Mouse (Mus musculus): Measurements from ENCODE around the gene Ifi35.
"Not testable (repeated sequence)": the region's sequence is repeated elsewhere in the genome, so short reads cannot be mapped to it uniquely, and the experiment has no call there.

Ifi35 gene

GRCm38 (mm10) chr11:101448274-101448746, at the start of gene Ifi35:
Gene Ifi35 (plus strand): TSS chr11:101448407.
- peak; percentile 81 for DNase-seq (ENCODE audit: low read depth, low spot score)

GRCm38 (mm10) chr11:101415306-101415705, 32.9 kb upstream of the Ifi35 start:
- DNase-seq (ENCODE audit: low read depth, low spot score), result no peak

- DNase-seq (ENCODE audit: low read depth, low spot score), result no peak
Measured at GRCm38 (mm10) chr11:101416433-101417100, 31.6 kb upstream of the Ifi35 start.

- peak; percentile 62 for DNase-seq (ENCODE audit: low read depth, low spot score)
Measured at GRCm38 (mm10) chr11:101417101-101417855, 30.9 kb upstream of the Ifi35 start, which contains the start of gene Aarsd1. Gene Aarsd1 (minus strand): TSS chr11:101417615.

GRCm38 (mm10) chr11:101418991-101419390, 29.2 kb upstream of the Ifi35 start:
- DNase-seq (ENCODE audit: low read depth, low spot score), result no peak

- DNase-seq (ENCODE audit: low read depth, low spot score), result no peak
Measured at GRCm38 (mm10) chr11:101419610-101420009, 28.6 kb upstream of the Ifi35 start.

- no peak for DNase-seq (ENCODE audit: low read depth, low spot score)
Measured at GRCm38 (mm10) chr11:101420148-101420547, 28.1 kb upstream of the Ifi35 start.

- DNase-seq (ENCODE audit: low read depth, low spot score), result peak; percentile 77
Measured at GRCm38 (mm10) chr11:101424105-101424851, 23.9 kb upstream of the Ifi35 start, which contains the start of gene Gm27029. Gene Gm27029 (minus strand): TSS chr11:101424796.

GRCm38 (mm10) chr11:101424925-101425813, 23.0 kb upstream of the Ifi35 start, which contains the start of the genes Rundc1 and Ptges3l:
Gene Rundc1 (plus strand): TSS chr11:101425085.
Gene Ptges3l (minus strand): TSS chr11:101425333.
- DNase-seq (ENCODE audit: low read depth, low spot score), result peak; percentile 93

GRCm38 (mm10) chr11:101426165-101426564, 22.0 kb upstream of the Ifi35 start:
- DNase-seq (ENCODE audit: low read depth, low spot score), result no peak

- no peak for DNase-seq (ENCODE audit: low read depth, low spot score)
Measured at GRCm38 (mm10) chr11:101431327-101431726, 16.9 kb upstream of the Ifi35 start.

- DNase-seq (ENCODE audit: low read depth, low spot score), result no peak
Measured at GRCm38 (mm10) chr11:101433396-101433795, 14.8 kb upstream of the Ifi35 start.

- DNase-seq (ENCODE audit: low read depth, low spot score), result no peak
Measured at GRCm38 (mm10) chr11:101435831-101436230, 12.4 kb upstream of the Ifi35 start.

- DNase-seq (ENCODE audit: low read depth, low spot score), result no peak
Measured at GRCm38 (mm10) chr11:101436916-101437315, 11.3 kb upstream of the Ifi35 start.

GRCm38 (mm10) chr11:101438006-101438405, 10.2 kb upstream of the Ifi35 start:
- DNase-seq (ENCODE audit: low read depth, low spot score), result not testable (repeated sequence)

- DNase-seq (ENCODE audit: low read depth, low spot score), result not testable (repeated sequence)
Measured at GRCm38 (mm10) chr11:101441450-101442126, 6.6 kb upstream of the Ifi35 start.

GRCm38 (mm10) chr11:101442127-101442693, 6.0 kb upstream of the Ifi35 start, which contains the start of gene Rpl27:
Gene Rpl27 (plus strand): TSS chr11:101442298.
- peak; percentile 99 for DNase-seq (ENCODE audit: low read depth, low spot score)

- DNase-seq (ENCODE audit: low read depth, low spot score), result no peak
Measured at GRCm38 (mm10) chr11:101442760-101443159, 5.4 kb upstream of the Ifi35 start.

- no peak for DNase-seq (ENCODE audit: low read depth, low spot score)
Measured at GRCm38 (mm10) chr11:101446319-101446718, 1.9 kb upstream of the Ifi35 start.

- not testable (repeated sequence) for DNase-seq (ENCODE audit: low read depth, low spot score)
Measured at GRCm38 (mm10) chr11:101446860-101447259, 1.3 kb upstream of the Ifi35 start.
